In the genomic region with DNA sequence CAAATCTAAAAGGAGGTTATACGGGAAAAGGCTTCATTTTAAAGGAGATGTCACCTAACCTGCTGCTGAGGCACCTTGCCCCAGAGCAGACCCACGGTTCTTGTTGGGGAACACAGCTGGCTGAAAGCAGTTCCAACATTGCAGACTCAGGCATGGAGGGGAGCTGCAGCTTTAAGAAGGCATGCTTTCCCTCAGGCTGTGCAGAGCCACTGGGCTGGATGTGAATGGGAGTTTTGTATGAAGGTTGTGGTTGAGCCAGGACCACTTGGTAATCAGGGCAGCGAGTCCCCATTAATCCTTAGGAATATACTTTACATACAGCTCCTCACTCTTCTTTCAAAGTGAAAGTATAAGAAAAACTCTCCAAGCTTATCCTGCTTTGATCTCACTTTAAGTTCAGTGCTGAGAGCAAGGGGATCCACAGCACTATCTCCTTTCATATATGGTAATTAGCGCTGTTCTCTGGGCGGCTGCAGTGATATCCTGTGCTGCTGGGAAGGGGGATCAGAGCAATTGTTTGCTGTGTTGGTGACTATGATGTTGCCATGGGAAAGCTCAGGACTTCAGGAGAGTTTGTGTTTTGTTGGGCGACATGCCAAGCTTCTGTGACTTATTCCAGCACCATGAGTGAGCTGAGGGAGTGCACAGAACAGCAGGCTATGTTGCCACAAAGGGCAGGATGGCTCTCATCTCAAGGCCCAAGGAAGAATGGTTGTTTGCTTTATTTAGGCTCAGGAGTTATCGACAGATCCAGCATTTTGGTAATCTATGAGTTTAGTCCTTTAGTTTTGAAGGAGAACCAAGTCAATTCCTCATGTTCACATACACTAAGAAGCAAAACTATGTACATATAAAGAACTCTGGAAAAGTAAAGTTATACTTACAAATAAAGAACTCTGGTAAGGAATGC, we compare ENCODE assay signal across 7 mouse cellular contexts. TPM values are rescaled to one million over a fixed set of nuclear protein-coding genes. Genes with fewer than 3 reads are reported as not detected.
DNase-seq lines count a peak whose midpoint lies in the region; ATAC-seq and TF ChIP-seq lines count a peak whose summit lies in the region.

No protein-coding gene starts in this region.

- no peak overlapping the region; the same call in 1 of the 2 replicates for H3K9ac ChIP-seq in hindbrain, postnatal 0 days (replicated peaks; ENCODE audit: low read length)

- 12% methylated on average over 7 of the region's 7 CpGs for WGBS in hindbrain, postnatal 0 days

- peak overlapping the region; percentile 41 for H3K4me2 ChIP-seq in hindbrain, postnatal 0 days (ENCODE audit: low read depth, low read length)

- TF ChIP-seq CTCF in cortical plate, adult 2 months (IDR thresholded peaks at IDR 0.05; ENCODE audit: extremely low read depth, insufficient read depth, low read length) = no peak
- no peak; the same call in 1 of the 2 replicates for TF ChIP-seq CTCF in hindbrain, postnatal 0 days (IDR thresholded peaks at IDR 0.05; ENCODE audit: low read depth)

- ATAC-seq in hindbrain, postnatal 0 days = peak; percentile 98
- peak; percentile 50; the same call in 1 of the 2 replicates for ATAC-seq in megakaryocyte-erythroid progenitor cell, adult 5-6 weeks (replicated peaks; ENCODE audit: low FRiP score, low TSS enrichment, poor library complexity, severe bottlenecking)

- H3K36me3 ChIP-seq in hindbrain, postnatal 0 days (ENCODE audit: insufficient read depth, low read length) = no peaks in the 10 kb centered on the region

- no peaks in the 10 kb centered on the region for H3K9me3 ChIP-seq in hindbrain, postnatal 0 days (ENCODE audit: low read length)

- no peak overlapping the region for H3K4me3 ChIP-seq in cortical plate, adult 2 months (ENCODE audit: insufficient read depth, low read length)
- no peak overlapping the region for H3K4me3 ChIP-seq in hindbrain, postnatal 0 days (ENCODE audit: low read length)

- H3K27me3 ChIP-seq in hindbrain, postnatal 0 days (ENCODE audit: insufficient read depth, low read length) = no peaks in the 10 kb centered on the region

- DNase-seq in adrenal gland, adult 2 months = peak; percentile 80
- peak; percentile 48 for DNase-seq in gastrocnemius, postnatal 10 days
- peak; percentile 90 for DNase-seq in hindbrain, postnatal 0 days (ENCODE audit: low spot score)
- peak; percentile 27 for DNase-seq in left cerebral cortex, adult 11 months (ENCODE audit: low spot score)
- DNase-seq in right cerebral cortex, postnatal 36 days (ENCODE audit: low spot score in 2 of 2) = peak; percentile 32 to 39

- H3K27ac ChIP-seq in cortical plate, adult 2 months (ENCODE audit: insufficient read depth, low read length) = peak overlapping the region; percentile 72
- H3K27ac ChIP-seq in hindbrain, postnatal 0 days = peak overlapping the region; percentile 80

- H3K4me1 ChIP-seq in cortical plate, adult 2 months (ENCODE audit: control insufficient read depth, insufficient read depth, low read length) = no peaks in the 10 kb centered on the region
- no peaks in the 10 kb centered on the region for H3K4me1 ChIP-seq in hindbrain, postnatal 0 days (ENCODE audit: insufficient read depth, low read length)

- TF ChIP-seq POLR2A in cortical plate, adult 2 months (IDR thresholded peaks at IDR 0.05; ENCODE audit: extremely low read depth, insufficient read depth, low read length) = no peak

RNA-seq across cellular contexts. Expression of gene Gm17571, which starts 21.3 kb away (rescaled TPM):
- not detected for total RNA-seq in adrenal gland, adult 2 months (2021)
- polyA plus RNA-seq in adrenal gland, adult 2 months (2012; rRNA removed) = not detected in 2 replicates
- polyA plus RNA-seq in cortical plate, adult 2 months (2012; rRNA removed) = not detected in 2 replicates
- not detected for total RNA-seq in gastrocnemius, postnatal 10 days (2021)
- total RNA-seq in hindbrain, postnatal 0 days (2014; rRNA removed) = not detected in 2 replicates
- polyA plus RNA-seq in hindbrain, postnatal 0 days (2015; fragmentation: Nextera tagmentation; extraction: Ambion mirVana) = not detected in 2 replicates
- not detected in 2 replicates for total RNA-seq in megakaryocyte-erythroid progenitor cell, adult 5-6 weeks (2014; fragmentation: Nextera tagmentation)
- not detected in 2 replicates for total RNA-seq in megakaryocyte-erythroid progenitor cell, adult 5-6 weeks (2017)

Comparison
In these comparisons a context has a peak if more than half of its experiments do, and no peak if none do; other contexts are left out.
1. DNase-seq: peak in every context shown above with its lines; median percentile 90 in hindbrain, postnatal 0 days; 80 in adrenal gland, adult 2 months; 48 in gastrocnemius, postnatal 10 days; 36 in right cerebral cortex, postnatal 36 days; 27 in left cerebral cortex, adult 11 months.